Mouse (Mus musculus): ENCODE results near the gene Lcat. TPM values are rescaled to one million over a fixed set of nuclear protein-coding genes. Genes with fewer than 3 reads are reported as not detected.

Lcat gene
- polyA plus RNA-seq, 1 experiment from 2014 or later: 9.9 TPM

Small RNA genes lying within 50 kb of the gene (microRNA-seq; reads per million reads assigned to microRNA genes)
- not detected for gene Mir7074

Other genes with a start within 250 kb of the Lcat start
- gene Acd, start 242.3 kb downstream of the Lcat start, polyA plus RNA-seq (2015; fragmentation: Nextera tagmentation; extraction: Ambion mirVana): 91.7 and 96.4 TPM in 2 replicates
- 62.5 and 63.8 TPM in 2 replicates for gene Pard6a, start 242.2 kb downstream of the Lcat start, polyA plus RNA-seq (2015; fragmentation: Nextera tagmentation; extraction: Ambion mirVana)
- gene 4933405L10Rik, start 235.7 kb downstream of the Lcat start, polyA plus RNA-seq (2015; fragmentation: Nextera tagmentation; extraction: Ambion mirVana): 0.15 and 0.24 TPM in 2 replicates
- 17.7 and 17.9 TPM in 2 replicates for gene Enkd1, start 235.2 kb downstream of the Lcat start, polyA plus RNA-seq (2015; fragmentation: Nextera tagmentation; extraction: Ambion mirVana)
- 82.7 and 82.9 TPM in 2 replicates for gene Gfod2, start 184.7 kb downstream of the Lcat start, polyA plus RNA-seq (2015; fragmentation: Nextera tagmentation; extraction: Ambion mirVana)
- 8.9 and 9.3 TPM in 2 replicates for gene Ranbp10, start 116.0 kb downstream of the Lcat start, polyA plus RNA-seq (2015; fragmentation: Nextera tagmentation; extraction: Ambion mirVana)
- 0.86 and 1.4 TPM in 2 replicates for gene Tsnaxip1, start 115.7 kb downstream of the Lcat start, polyA plus RNA-seq (2015; fragmentation: Nextera tagmentation; extraction: Ambion mirVana)
- gene Cenpt, start 90.1 kb downstream of the Lcat start, polyA plus RNA-seq (2015; fragmentation: Nextera tagmentation; extraction: Ambion mirVana): 52.3 and 54.7 TPM in 2 replicates
- 52.5 and 55.9 TPM in 2 replicates for gene Thap11, start 88.2 kb downstream of the Lcat start, polyA plus RNA-seq (2015; fragmentation: Nextera tagmentation; extraction: Ambion mirVana)
- 118 and 158 TPM in 2 replicates for gene Nutf2, start 82.8 kb downstream of the Lcat start, polyA plus RNA-seq (2015; fragmentation: Nextera tagmentation; extraction: Ambion mirVana)
- gene Edc4, start 62.5 kb downstream of the Lcat start, polyA plus RNA-seq (2015; fragmentation: Nextera tagmentation; extraction: Ambion mirVana): 47.8 and 54.4 TPM in 2 replicates
- 0.95 and 1.3 TPM in 2 replicates for gene Nrn1l, start 49.8 kb downstream of the Lcat start, polyA plus RNA-seq (2015; fragmentation: Nextera tagmentation; extraction: Ambion mirVana)
- 11.0 and 13.3 TPM in 2 replicates for gene Pskh1, start 42.9 kb downstream of the Lcat start, polyA plus RNA-seq (2015; fragmentation: Nextera tagmentation; extraction: Ambion mirVana)
- 3.3 and 4.5 TPM in 2 replicates for gene Ctrl, start 9.5 kb downstream of the Lcat start, polyA plus RNA-seq (2015; fragmentation: Nextera tagmentation; extraction: Ambion mirVana)
- 81.8 and 93.0 TPM in 2 replicates for gene Psmb10, start 4.9 kb downstream of the Lcat start, polyA plus RNA-seq (2015; fragmentation: Nextera tagmentation; extraction: Ambion mirVana)
- gene Slc12a4, start 22.7 kb upstream of the Lcat start, polyA plus RNA-seq (2015; fragmentation: Nextera tagmentation; extraction: Ambion mirVana): 14.6 and 17.1 TPM in 2 replicates
- not detected in 2 replicates for gene Dpep3, start 36.0 kb upstream of the Lcat start, polyA plus RNA-seq (2015; fragmentation: Nextera tagmentation; extraction: Ambion mirVana)
- 30.3 and 31.8 TPM in 2 replicates for gene Dus2, start 48.0 kb upstream of the Lcat start, polyA plus RNA-seq (2015; fragmentation: Nextera tagmentation; extraction: Ambion mirVana)
- gene Dpep2nb, start 62.6 kb upstream of the Lcat start, polyA plus RNA-seq (2015; fragmentation: Nextera tagmentation; extraction: Ambion mirVana): not detected in 2 replicates
- gene Ddx28, start 68.5 kb upstream of the Lcat start, polyA plus RNA-seq (2015; fragmentation: Nextera tagmentation; extraction: Ambion mirVana): 20.3 and 22.1 TPM in 2 replicates
- gene Nfatc3, start 115.5 kb upstream of the Lcat start, polyA plus RNA-seq (2015; fragmentation: Nextera tagmentation; extraction: Ambion mirVana): 2.1 and 2.6 TPM in 2 replicates
- gene Esrp2, start 193.6 kb upstream of the Lcat start, polyA plus RNA-seq (2015; fragmentation: Nextera tagmentation; extraction: Ambion mirVana): 0.18 and 0.27 TPM in 2 replicates
- gene Pla2g15, start 207.0 kb upstream of the Lcat start, polyA plus RNA-seq (2015; fragmentation: Nextera tagmentation; extraction: Ambion mirVana): 23.5 and 24.2 TPM in 2 replicates
- gene Slc7a6, start 225.5 kb upstream of the Lcat start, polyA plus RNA-seq (2015; fragmentation: Nextera tagmentation; extraction: Ambion mirVana): 35.7 and 47.9 TPM in 2 replicates